Mouse (Mus musculus): ENCODE measurements at regions not wholly inside any gene's neighbourhood (a gene's known extent, or its start where the extent isn't known, plus 50 kb on each side); places are given as distances from the start of the nearest gene placed in this dataset.

DNA sequence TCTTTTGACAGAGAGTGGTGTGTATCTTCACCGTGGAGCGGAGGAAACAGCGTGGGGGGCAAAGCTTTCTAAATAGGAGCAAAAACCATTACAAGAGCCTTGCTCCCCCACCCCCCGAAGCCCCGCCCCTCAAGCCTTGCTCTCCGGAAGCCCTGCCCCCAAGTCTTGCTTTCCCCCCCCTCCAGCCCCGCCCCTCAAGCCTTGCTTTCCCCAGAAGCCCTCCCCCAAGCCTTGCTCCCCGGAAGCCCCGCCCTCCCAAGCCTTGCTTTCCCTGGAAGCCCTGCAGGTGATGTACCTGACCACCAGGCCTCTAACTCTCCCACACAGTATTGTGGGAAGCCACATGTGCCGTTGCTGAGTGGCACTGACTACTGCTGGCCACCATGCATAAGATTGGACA, 214.8 kb upstream of the A430005L14Rik start:
- H3K4me1 ChIP-seq (replicated peaks; ENCODE audit: control insufficient read depth, insufficient read depth) = no peaks in the 10 kb centered on the region
- H3K4me2 ChIP-seq (replicated peaks; ENCODE audit: low read depth) = no peak overlapping the region
- no peak overlapping the region for H3K9ac ChIP-seq (ENCODE audit: low read length)
- WGBS = 83% methylated on average over 10 of the region's 10 CpGs
- no peaks in the 10 kb centered on the region for H3K9me3 ChIP-seq (ENCODE audit: control insufficient read depth, low read length)
- ATAC-seq (ENCODE audit: low FRiP score, low TSS enrichment) (no peak), DNase-seq (ENCODE audit: low spot score) (no peak)
- no peaks in the 10 kb centered on the region for H3K27me3 ChIP-seq (ENCODE audit: control insufficient read depth, insufficient read depth, low read length)
- H3K4me3 ChIP-seq (ENCODE audit: low read depth, low read length) = no peak overlapping the region
- H3K36me3 ChIP-seq (ENCODE audit: control insufficient read depth, insufficient read depth, low read length) = no peaks in the 10 kb centered on the region
- no peak overlapping the region for H3K27ac ChIP-seq (replicated peaks)
- no peak for TF ChIP-seq EP300 (optimal IDR thresholded peaks at IDR 0.05)
- no peak for TF ChIP-seq CTCF (IDR thresholded peaks at IDR 0.05; ENCODE audit: low read depth)

DNA sequence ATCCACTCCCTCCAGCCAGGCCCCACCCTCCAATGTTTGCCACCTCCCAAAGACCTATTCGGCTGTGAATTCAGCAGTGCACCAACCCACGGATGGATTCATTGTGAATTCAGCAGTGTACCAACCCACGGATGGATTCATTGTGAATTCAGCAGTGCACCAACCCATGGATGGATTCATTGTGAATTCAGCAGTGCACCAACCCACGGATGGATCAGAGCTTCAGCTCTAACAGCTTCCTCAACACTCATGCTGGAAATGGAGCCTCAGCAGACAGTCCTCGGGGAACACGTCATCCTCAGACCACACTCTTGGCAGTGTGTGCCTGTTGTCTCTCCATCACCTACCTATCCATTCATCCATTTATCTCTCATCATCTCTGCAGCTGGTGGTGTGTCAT, 204.2 kb upstream of the A430005L14Rik start:
- Histone ChIP-seq H3K9ac (ENCODE audit: low read length) (no peak overlapping the region), H3K4me3 (ENCODE audit: low read depth, low read length) (no peak overlapping the region), H3K36me3 (ENCODE audit: control insufficient read depth, insufficient read depth, low read length) (no peaks in the 10 kb centered on the region), H3K4me2 (replicated peaks; ENCODE audit: low read depth) (no peak overlapping the region), H3K4me1 (replicated peaks; ENCODE audit: control insufficient read depth, insufficient read depth) (no peaks in the 10 kb centered on the region), H3K27me3 (ENCODE audit: control insufficient read depth, insufficient read depth, low read length) (no peaks in the 10 kb centered on the region), H3K27ac (replicated peaks) (no peak overlapping the region), H3K9me3 (ENCODE audit: control insufficient read depth, low read length) (no peaks in the 10 kb centered on the region)
- DNase-seq (ENCODE audit: low spot score) (no peak), ATAC-seq (ENCODE audit: low FRiP score, low TSS enrichment) (no peak)
- TF ChIP-seq CTCF (IDR thresholded peaks at IDR 0.05; ENCODE audit: low read depth) (no peak), EP300 (optimal IDR thresholded peaks at IDR 0.05) (no peak)
- 73% methylated on average over 6 of the region's 6 CpGs for WGBS

DNA sequence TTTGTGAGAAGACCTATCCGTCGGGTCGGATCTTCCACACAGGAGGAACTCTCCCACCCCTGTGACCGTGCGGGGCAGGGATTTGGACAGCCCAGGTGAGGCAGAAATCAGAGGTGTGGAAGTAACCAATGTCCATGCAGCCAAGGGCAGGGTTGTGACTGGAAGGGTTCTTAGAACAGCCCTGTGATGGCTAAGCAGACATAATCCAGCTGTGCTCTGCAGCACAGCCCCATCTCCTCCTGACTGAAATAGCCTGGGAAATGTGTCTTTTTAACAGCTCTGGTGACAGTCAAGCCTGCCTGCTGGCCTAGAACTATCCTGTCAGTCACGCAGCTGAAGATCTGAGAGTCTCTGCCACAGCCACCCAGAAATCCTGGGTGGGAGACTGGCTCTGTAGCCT, 198.7 kb upstream of the A430005L14Rik start:
- WGBS = 78% methylated on average over 6 of the region's 6 CpGs
- ATAC-seq (ENCODE audit: low FRiP score, low TSS enrichment) (no peak), DNase-seq (ENCODE audit: low spot score) (no peak)
- H3K4me3 ChIP-seq (ENCODE audit: low read depth, low read length) = no peak overlapping the region
- H3K9ac ChIP-seq (ENCODE audit: low read length) = no peak overlapping the region
- no peaks in the 10 kb centered on the region for H3K36me3 ChIP-seq (ENCODE audit: control insufficient read depth, insufficient read depth, low read length)
- H3K27ac ChIP-seq (replicated peaks) = no peak overlapping the region
- TF ChIP-seq CTCF (IDR thresholded peaks at IDR 0.05; ENCODE audit: low read depth) (no peak), EP300 (optimal IDR thresholded peaks at IDR 0.05) (no peak)
- H3K9me3 ChIP-seq (ENCODE audit: control insufficient read depth, low read length) = no peaks in the 10 kb centered on the region
- H3K27me3 ChIP-seq (ENCODE audit: control insufficient read depth, insufficient read depth, low read length) = no peaks in the 10 kb centered on the region
- no peaks in the 10 kb centered on the region for H3K4me1 ChIP-seq (replicated peaks; ENCODE audit: control insufficient read depth, insufficient read depth)
- H3K4me2 ChIP-seq (replicated peaks; ENCODE audit: low read depth) = no peak overlapping the region

DNA sequence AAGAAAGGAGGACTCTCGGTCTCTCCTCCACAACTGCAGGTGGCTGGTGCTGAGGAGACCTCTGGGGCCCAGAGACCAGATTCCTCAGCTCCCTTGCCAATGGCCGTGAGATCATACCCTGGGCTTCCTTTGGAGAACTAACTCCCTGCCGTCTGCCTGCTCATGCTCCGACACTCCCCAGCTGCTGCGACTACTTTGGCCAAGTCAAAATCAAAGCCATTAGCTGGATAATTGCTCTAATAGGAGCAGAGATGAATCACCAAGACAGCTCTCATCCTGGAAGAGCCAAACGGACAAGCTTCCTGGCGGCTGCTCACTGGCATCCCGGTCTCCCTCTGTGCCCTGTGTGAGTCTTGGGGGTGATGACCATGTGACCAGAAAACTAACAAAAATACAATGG, 198.3 kb upstream of the A430005L14Rik start:
- H3K4me3 ChIP-seq (ENCODE audit: low read depth, low read length) = no peak overlapping the region
- whole genome bisulfite sequencing = 58% methylated on average over 8 of the region's 8 CpGs
- H3K9ac ChIP-seq (ENCODE audit: low read length) = no peak overlapping the region
- ATAC-seq (ENCODE audit: low FRiP score, low TSS enrichment) (no peak), DNase-seq (ENCODE audit: low spot score) (no peak)
- H3K27me3 ChIP-seq (ENCODE audit: control insufficient read depth, insufficient read depth, low read length) = no peaks in the 10 kb centered on the region
- TF ChIP-seq CTCF (IDR thresholded peaks at IDR 0.05; ENCODE audit: low read depth) (no peak), EP300 (optimal IDR thresholded peaks at IDR 0.05) (no peak)
- no peaks in the 10 kb centered on the region for H3K36me3 ChIP-seq (ENCODE audit: control insufficient read depth, insufficient read depth, low read length)
- H3K4me1 ChIP-seq (replicated peaks; ENCODE audit: control insufficient read depth, insufficient read depth) = no peaks in the 10 kb centered on the region
- no peak overlapping the region for H3K27ac ChIP-seq (replicated peaks)
- H3K4me2 ChIP-seq (replicated peaks; ENCODE audit: low read depth) = no peak overlapping the region
- no peaks in the 10 kb centered on the region for H3K9me3 ChIP-seq (ENCODE audit: control insufficient read depth, low read length)

- TF ChIP-seq CTCF (IDR thresholded peaks at IDR 0.05; ENCODE audit: low read depth) (peak; percentile 33), EP300 (optimal IDR thresholded peaks at IDR 0.05) (no peak)
- WGBS = 88% methylated on average over 4 of the region's 4 CpGs
- ATAC-seq (ENCODE audit: low FRiP score, low TSS enrichment) = no peak
- Histone ChIP-seq H3K4me3 (ENCODE audit: low read depth, low read length) (no peak overlapping the region), H3K4me2 (replicated peaks; ENCODE audit: low read depth) (no peak overlapping the region), H3K9me3 (ENCODE audit: control insufficient read depth, low read length) (no peaks in the 10 kb centered on the region), H3K27ac (replicated peaks) (no peak overlapping the region), H3K4me1 (replicated peaks; ENCODE audit: control insufficient read depth, insufficient read depth) (no peaks in the 10 kb centered on the region), H3K36me3 (ENCODE audit: control insufficient read depth, insufficient read depth, low read length) (no peaks in the 10 kb centered on the region), H3K27me3 (ENCODE audit: control insufficient read depth, insufficient read depth, low read length) (no peaks in the 10 kb centered on the region), H3K9ac (ENCODE audit: low read length) (no peak overlapping the region)
- DNase-seq (ENCODE audit: low spot score) = no peak
Measured at GRCm38 (mm10) chr4:153760934-153761333, 196.1 kb upstream of the A430005L14Rik start.

DNA sequence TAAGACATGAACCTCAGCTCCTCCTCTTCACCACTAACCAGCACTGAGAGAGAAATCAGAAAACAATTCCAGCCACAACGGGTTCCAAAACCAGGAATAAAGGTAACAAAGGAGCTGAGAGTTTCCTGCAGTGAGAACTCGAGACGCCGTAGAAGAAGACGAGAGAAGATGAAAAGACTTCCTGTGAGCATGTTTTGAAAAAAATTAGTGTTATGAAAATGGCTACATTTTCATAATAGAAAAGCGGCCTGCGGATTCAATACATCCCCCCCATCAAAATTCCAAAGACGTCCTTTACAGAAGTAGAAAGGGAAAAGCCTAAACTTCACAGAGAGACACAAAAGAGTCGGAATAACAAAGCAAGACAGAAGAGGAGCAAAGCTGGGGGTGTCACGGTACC, 193.6 kb upstream of the A430005L14Rik start:
- Histone ChIP-seq H3K36me3 (ENCODE audit: control insufficient read depth, insufficient read depth, low read length) (no peaks in the 10 kb centered on the region), H3K4me2 (replicated peaks; ENCODE audit: low read depth) (no peak overlapping the region), H3K27ac (replicated peaks) (no peak overlapping the region), H3K9ac (ENCODE audit: low read length) (no peak overlapping the region), H3K4me1 (replicated peaks; ENCODE audit: control insufficient read depth, insufficient read depth) (no peaks in the 10 kb centered on the region), H3K27me3 (ENCODE audit: control insufficient read depth, insufficient read depth, low read length) (no peaks in the 10 kb centered on the region), H3K4me3 (ENCODE audit: low read depth, low read length) (no peak overlapping the region), H3K9me3 (ENCODE audit: control insufficient read depth, low read length) (no peaks in the 10 kb centered on the region)
- TF ChIP-seq EP300 (optimal IDR thresholded peaks at IDR 0.05) = no peak
- no peak for TF ChIP-seq CTCF (IDR thresholded peaks at IDR 0.05; ENCODE audit: low read depth)
- DNase-seq (ENCODE audit: low spot score) (no peak), ATAC-seq (ENCODE audit: low FRiP score, low TSS enrichment) (no peak)
- 85% methylated on average over 10 of the region's 10 CpGs for WGBS
